Mouse (Mus musculus) ovary, postnatal 14 days (tissue): Measurements from ENCODE around the gene B4galt7.
A peak's percentile ranks its signal among the peaks of the same experiment; 100 is the strongest.
"Not testable (repeated sequence)": the region's sequence is repeated elsewhere in the genome, so short reads cannot be mapped to it uniquely, and the experiment has no call there.

Source experiments
- DNase-seq: peaks from one replicate; pipeline ENCODE4 v3.0.0; 2022; ENCODE audit warnings: low spot score

Gene B4galt7

GRCm38 (mm10) chr13:55599566-55600540, at the start of gene B4galt7:
Gene B4galt7, plus strand, starts transcription at chr13:55599896.
- peak; percentile 90 for DNase-seq

GRCm38 (mm10) chr13:55555921-55556320, 43.8 kb upstream of the B4galt7 start:
- no peak for DNase-seq

GRCm38 (mm10) chr13:55557499-55557898, 42.2 kb upstream of the B4galt7 start:
- no peak for DNase-seq

- no peak for DNase-seq
These were observed 36.3 kb upstream of the B4galt7 start for GRCm38 (mm10) chr13:55563266-55563879.

GRCm38 (mm10) chr13:55567001-55567400, 32.7 kb upstream of the B4galt7 start:
- no peak for DNase-seq

GRCm38 (mm10) chr13:55567949-55568348, 31.7 kb upstream of the B4galt7 start:
- DNase-seq = no peak

GRCm38 (mm10) chr13:55568524-55568923, 31.2 kb upstream of the B4galt7 start:
- not testable (repeated sequence) for DNase-seq

- no peak for DNase-seq
These were observed 29.9 kb upstream of the B4galt7 start for GRCm38 (mm10) chr13:55569726-55570285.

- DNase-seq = no peak
These were observed 29.3 kb upstream of the B4galt7 start for GRCm38 (mm10) chr13:55570286-55570973.

- DNase-seq = peak; percentile 96
These were observed 28.5 kb upstream of the B4galt7 start, which contains the start of gene Fam193b for GRCm38 (mm10) chr13:55571027-55571751. Gene Fam193b, minus strand, starts transcription at chr13:55571120.

- no peak for DNase-seq
These were observed 27.7 kb upstream of the B4galt7 start for GRCm38 (mm10) chr13:55571977-55572376.

GRCm38 (mm10) chr13:55573432-55573831, 26.3 kb upstream of the B4galt7 start, which contains the start of gene Tmed9:
Gene Tmed9, plus strand, starts transcription at chr13:55573732.
- no peak for DNase-seq

- DNase-seq = no peak
These were observed 25.4 kb upstream of the B4galt7 start for GRCm38 (mm10) chr13:55574321-55574720.

GRCm38 (mm10) chr13:55575932-55576331, 23.8 kb upstream of the B4galt7 start:
- no peak for DNase-seq

GRCm38 (mm10) chr13:55576872-55577271, 22.8 kb upstream of the B4galt7 start:
- DNase-seq = not testable (repeated sequence)

GRCm38 (mm10) chr13:55578086-55578485, 21.6 kb upstream of the B4galt7 start:
- no peak for DNase-seq

GRCm38 (mm10) chr13:55591961-55592490, 7.7 kb upstream of the B4galt7 start:
- DNase-seq = no peak

GRCm38 (mm10) chr13:55592512-55593253, 7.0 kb upstream of the B4galt7 start:
- DNase-seq = peak; percentile 93

GRCm38 (mm10) chr13:55593254-55593747, 6.4 kb upstream of the B4galt7 start:
- DNase-seq = no peak

- no peak for DNase-seq
These were observed 4.3 kb upstream of the B4galt7 start for GRCm38 (mm10) chr13:55595375-55595774.
